Mouse (Mus musculus) neural tube, embryonic 13.5 days (tissue): ENCODE results near the gene Rgs12. TPM values are rescaled to one million over a fixed set of nuclear protein-coding genes. Genes with fewer than 3 reads are reported as not detected.

ENCODE experiments used
- ATAC-seq: fragments of 200-750 bp; cut with Nextera tagmentation; 2 replicates; pipeline ENCODE4 v1.8.0; 2017; ENCODE audit warnings: low read depth, mild to moderate bottlenecking, moderate TSS enrichment, moderate library complexity
- H3K27ac ChIP-seq: fragments of 300-500 bp; sonication (generic); replicated peaks from 2 replicates; pipeline ENCODE4 v1.5.1; 2015; ENCODE audit warnings: moderate library complexity, mild to moderate bottlenecking, inconsistent platforms
- H3K27me3 ChIP-seq: fragments of 300-500 bp; sonication (generic); 2 replicates; pipeline ENCODE4 v1.6.1; 2015; ENCODE audit warnings: mild to moderate bottlenecking, inconsistent platforms
- H3K36me3 ChIP-seq: fragments of 300-500 bp; sonication (generic); 2 replicates; pipeline ENCODE4 v1.6.1; 2015; ENCODE audit warnings: mild to moderate bottlenecking, inconsistent platforms
- H3K4me1 ChIP-seq: fragments of 300-500 bp; sonication (generic); replicated peaks from 2 replicates; pipeline ENCODE4 v1.6.1; 2015; ENCODE audit warnings: inconsistent platforms
- H3K4me2 ChIP-seq: fragments of 300-500 bp; sonication (generic); 2 replicates; pipeline ENCODE4 v1.6.1; 2015; ENCODE audit warnings: inconsistent platforms, mild to moderate bottlenecking, moderate library complexity
- H3K4me3 ChIP-seq: fragments of 300-500 bp; sonication (generic); 2 replicates; pipeline ENCODE4 v1.5.1; 2015; ENCODE audit warnings: mild to moderate bottlenecking, inconsistent platforms
- H3K9ac ChIP-seq: fragments of 300-500 bp; sonication (generic); 2 replicates; pipeline ENCODE4 v1.6.1; 2015; ENCODE audit warnings: moderate library complexity, mild to moderate bottlenecking, inconsistent platforms
- H3K9me3 ChIP-seq: fragments of 300-500 bp; sonication (generic); 2 replicates; pipeline ENCODE4 v1.6.1; 2016; ENCODE audit warnings: inconsistent platforms
- WGBS: fragments of 180-500 bp; shearing (Covaris S2); methylation state at CpG from one replicate; pipeline ENCODE4 v1.1.7; 2015; 5-methylcytosine and 5-hydroxymethylcytosine counted together
- polyA plus RNA-seq: library from polyadenylated mRNA; unstranded; fragments of >200 nt; fragmentation: Nextera tagmentation; extraction: Ambion mirVana; gene quantifications from 2 replicates; pipeline ENCODE4 v1.2.1, GENCODE M21; 2015

Rgs12 gene
- polyA plus RNA-seq, 1 experiment from 2014 or later, result 44.7 TPM

GRCm38 (mm10) chr5:34972471-34972870 is 23.2 kb downstream of the Rgs12 start:
- Histone ChIP-seq H3K36me3 (peaks cover 61% of the 10 kb centered on the region), H3K27me3 (no peaks in the 10 kb centered on the region), H3K4me2 (no peak overlapping the region), H3K9ac (no peak overlapping the region), H3K4me1 (0 out of 2 replicates have a peak, but pooled peaks cover 12% of the 10 kb centered on the region), H3K27ac (no peak overlapping the region), H3K9me3 (no peaks in the 10 kb centered on the region), H3K4me3 (no peak overlapping the region)
- no peak for ATAC-seq
- 94% methylated on average over 3 of the region's 3 CpGs for WGBS

- 89% methylated on average over 8 of the region's 8 CpGs for WGBS
These were observed 24.5 kb downstream of the Rgs12 start for GRCm38 (mm10) chr5:34973560-34974317.

GRCm38 (mm10) chr5:34974773-34975443 is 25.7 kb downstream of the Rgs12 start:
- no peak overlapping the region for H3K4me2 ChIP-seq
- H3K4me1 ChIP-seq, result peaks cover 5% of the 10 kb centered on the region
- H3K36me3 ChIP-seq, result peaks cover 65% of the 10 kb centered on the region
- H3K27ac ChIP-seq, result no peak overlapping the region
- no peak overlapping the region for H3K9ac ChIP-seq
- no peak for ATAC-seq
- H3K4me3 ChIP-seq, result no peak overlapping the region
- H3K9me3 ChIP-seq, result no peaks in the 10 kb centered on the region
- WGBS, result 90% methylated on average over 11 of the region's 11 CpGs
- no peaks in the 10 kb centered on the region for H3K27me3 ChIP-seq

More at GRCm38 (mm10) chr5:34973560-34974317, 24.5 kb downstream of the Rgs12 start:
- Histone ChIP-seq H3K9ac (no peak overlapping the region), H3K4me3 (no peak overlapping the region), H3K27me3 (no peaks in the 10 kb centered on the region), H3K27ac (no peak overlapping the region), H3K4me1 (peaks cover 8% of the 10 kb centered on the region; the same call in 1 of the 2 replicates), H3K9me3 (no peaks in the 10 kb centered on the region), H3K4me2 (no peak overlapping the region), H3K36me3 (peaks cover 64% of the 10 kb centered on the region)
- no peak for ATAC-seq

GRCm38 (mm10) chr5:34976540-34977292 is 27.5 kb downstream of the Rgs12 start:
- peaks cover 57% of the 10 kb centered on the region for H3K36me3 ChIP-seq
- H3K9ac ChIP-seq, result no peak overlapping the region
- peaks cover 11% of the 10 kb centered on the region for H3K4me1 ChIP-seq
- H3K4me2 ChIP-seq, result no peak overlapping the region
- ATAC-seq, result no peak
- no peak overlapping the region for H3K27ac ChIP-seq
- H3K4me3 ChIP-seq, result no peak overlapping the region
- H3K27me3 ChIP-seq, result no peaks in the 10 kb centered on the region
- WGBS, result 94% methylated on average over 9 of the region's 9 CpGs
- H3K9me3 ChIP-seq, result no peaks in the 10 kb centered on the region

- peaks cover 62% of the 10 kb centered on the region for H3K36me3 ChIP-seq
- ATAC-seq, result no peak
- no peaks in the 10 kb centered on the region for H3K9me3 ChIP-seq
- H3K27me3 ChIP-seq, result no peaks in the 10 kb centered on the region
- WGBS, result 73% methylated on average over 6 of the region's 6 CpGs
- H3K9ac ChIP-seq, result no peak overlapping the region
- H3K4me3 ChIP-seq, result no peak overlapping the region
- H3K27ac ChIP-seq, result no peak overlapping the region
- H3K4me2 ChIP-seq, result no peak overlapping the region
- peaks cover 7% of the 10 kb centered on the region for H3K4me1 ChIP-seq
These were observed 30.9 kb downstream of the Rgs12 start for GRCm38 (mm10) chr5:34980099-34980498.

- ATAC-seq, result no peak
- Histone ChIP-seq H3K9ac (no peak overlapping the region), H3K27ac (no peak overlapping the region), H3K4me2 (no peak overlapping the region), H3K36me3 (peaks cover 52% of the 10 kb centered on the region), H3K27me3 (no peaks in the 10 kb centered on the region), H3K4me3 (no peak overlapping the region), H3K9me3 (no peaks in the 10 kb centered on the region), H3K4me1 (peaks cover 7% of the 10 kb centered on the region)
- 56% methylated on average over 3 of the region's 3 CpGs for WGBS
These were observed 32.5 kb downstream of the Rgs12 start for GRCm38 (mm10) chr5:34981734-34982133.

- 63% methylated on average over 2 of the region's 2 CpGs for WGBS
- H3K36me3 ChIP-seq, result peaks cover 39% of the 10 kb centered on the region
- H3K4me3 ChIP-seq, result no peak overlapping the region
These were observed 35.7 kb downstream of the Rgs12 start for GRCm38 (mm10) chr5:34984933-34985332.

GRCm38 (mm10) chr5:34985867-34986266 is 36.6 kb downstream of the Rgs12 start:
- H3K27me3 ChIP-seq, result no peaks in the 10 kb centered on the region
- H3K4me3 ChIP-seq, result no peak overlapping the region
- H3K4me1 ChIP-seq, result peaks cover 22% of the 10 kb centered on the region
- H3K9ac ChIP-seq, result no peak overlapping the region
- H3K4me2 ChIP-seq, result no peak overlapping the region
- no peak overlapping the region for H3K27ac ChIP-seq
- WGBS, result 39% methylated on average over 2 of the region's 2 CpGs
- H3K36me3 ChIP-seq, result peaks cover 39% of the 10 kb centered on the region
- H3K9me3 ChIP-seq, result no peaks in the 10 kb centered on the region
- no peak for ATAC-seq

More at GRCm38 (mm10) chr5:34984933-34985332, 35.7 kb downstream of the Rgs12 start:
- H3K27ac ChIP-seq, result no peak overlapping the region
- no peaks in the 10 kb centered on the region for H3K9me3 ChIP-seq
- H3K4me2 ChIP-seq, result no peak overlapping the region
- no peak overlapping the region for H3K9ac ChIP-seq
- H3K27me3 ChIP-seq, result no peaks in the 10 kb centered on the region
- no peak for ATAC-seq
- peaks cover 22% of the 10 kb centered on the region for H3K4me1 ChIP-seq

- ATAC-seq, result no peak
These were observed 38.2 kb downstream of the Rgs12 start for GRCm38 (mm10) chr5:34987396-34987795.

GRCm38 (mm10) chr5:34988690-34989089 is 39.4 kb downstream of the Rgs12 start:
- Histone ChIP-seq H3K4me1 (peaks cover 15% of the 10 kb centered on the region), H3K9ac (no peak overlapping the region)
- no peak for ATAC-seq

More at GRCm38 (mm10) chr5:34987396-34987795, 38.2 kb downstream of the Rgs12 start:
- no peak overlapping the region for H3K27ac ChIP-seq
- H3K4me2 ChIP-seq, result no peak overlapping the region
- H3K9me3 ChIP-seq, result no peaks in the 10 kb centered on the region
- H3K4me3 ChIP-seq, result no peak overlapping the region
- H3K9ac ChIP-seq, result no peak overlapping the region
- 91% methylated on average over 2 of the region's 2 CpGs for WGBS
- peaks cover 15% of the 10 kb centered on the region for H3K4me1 ChIP-seq
- H3K36me3 ChIP-seq, result peaks cover 39% of the 10 kb centered on the region
- no peaks in the 10 kb centered on the region for H3K27me3 ChIP-seq

GRCm38 (mm10) chr5:34989321-34989772 is 40.1 kb downstream of the Rgs12 start:
- peaks cover 23% of the 10 kb centered on the region for H3K36me3 ChIP-seq
- ATAC-seq, result no peak
- 68% methylated on average over 12 of the region's 12 CpGs for WGBS
- H3K4me2 ChIP-seq, result no peak overlapping the region
- H3K27me3 ChIP-seq, result no peaks in the 10 kb centered on the region
- H3K9ac ChIP-seq, result no peak overlapping the region
- no peak overlapping the region for H3K4me3 ChIP-seq
- H3K9me3 ChIP-seq, result no peaks in the 10 kb centered on the region
- H3K4me1 ChIP-seq, result peaks cover 15% of the 10 kb centered on the region
- 0 out of 2 replicates have a peak overlapping the region, but pooled peaks have one; percentile 4 for H3K27ac ChIP-seq

More at GRCm38 (mm10) chr5:34988690-34989089, 39.4 kb downstream of the Rgs12 start:
- Histone ChIP-seq H3K4me2 (no peak overlapping the region), H3K4me3 (no peak overlapping the region), H3K9me3 (no peaks in the 10 kb centered on the region), H3K27me3 (no peaks in the 10 kb centered on the region), H3K36me3 (peaks cover 30% of the 10 kb centered on the region), H3K27ac (no peak overlapping the region)
- WGBS, result 84% methylated on average over 5 of the region's 5 CpGs

GRCm38 (mm10) chr5:34998754-34999153 is 49.5 kb downstream of the Rgs12 start:
- H3K4me2 ChIP-seq, result no peak overlapping the region
- H3K4me3 ChIP-seq, result no peak overlapping the region
- no peak overlapping the region for H3K27ac ChIP-seq
- no peaks in the 10 kb centered on the region for H3K9me3 ChIP-seq
- H3K9ac ChIP-seq, result no peak overlapping the region
- H3K4me1 ChIP-seq, result peaks cover 19% of the 10 kb centered on the region
- ATAC-seq, result no peak
- H3K27me3 ChIP-seq, result no peaks in the 10 kb centered on the region
- 41% methylated on average over 3 of the region's 3 CpGs for WGBS
- H3K36me3 ChIP-seq, result no peaks in the 10 kb centered on the region
